Mouse (Mus musculus): ENCODE data around the gene Cdk4. TPM values are rescaled to one million over a fixed set of nuclear protein-coding genes. Genes with fewer than 3 reads are reported as not detected.

Gene Cdk4
- polyA plus RNA-seq, 1 experiment from 2014 or later: 1,539 TPM

DNA sequence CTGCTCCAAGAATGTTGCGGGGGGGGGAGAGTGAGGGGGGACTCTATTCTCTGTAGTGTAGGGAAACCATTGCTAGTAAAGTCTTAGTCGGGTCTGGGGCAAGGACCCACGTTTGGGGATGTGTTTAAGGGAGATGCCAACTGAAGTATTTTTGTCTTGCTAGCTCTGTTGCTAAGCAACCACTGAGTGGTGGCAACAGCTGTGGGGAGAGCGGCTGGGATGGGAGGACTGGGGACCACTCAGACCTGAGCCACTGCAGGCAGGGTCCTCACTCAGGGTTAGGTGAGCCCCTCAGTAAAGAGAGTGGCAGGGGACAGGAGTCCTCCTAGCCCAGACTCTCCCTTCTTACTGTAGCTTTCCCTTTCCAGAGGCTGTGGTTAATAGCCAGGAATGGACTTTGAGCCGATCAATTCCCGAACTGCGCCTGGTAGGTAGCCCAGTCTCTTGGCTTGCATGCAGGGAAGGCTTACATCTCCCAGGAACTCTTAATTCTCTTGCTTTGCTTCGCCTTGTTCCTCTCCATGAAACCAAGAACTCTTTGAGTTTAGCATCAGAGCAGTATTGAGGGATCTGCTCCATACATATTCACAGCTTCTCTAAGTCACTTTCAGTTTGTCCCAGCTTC lies 18.8 kb downstream of the Cdk4 start:
- H3K27me3 ChIP-seq (replicated peaks; ENCODE audit: control insufficient read depth, insufficient read depth, low read length): peaks cover 64% of the 10 kb centered on the region
- H3K27ac ChIP-seq (ENCODE audit: low read depth, low read length): no peak overlapping the region
- WGBS: 49% methylated on average over 8 of the region's 8 CpGs
- no peaks in the 10 kb centered on the region for H3K36me3 ChIP-seq (ENCODE audit: control insufficient read depth, insufficient read depth, low read length)
- H3K4me1 ChIP-seq (replicated peaks; ENCODE audit: control insufficient read depth, insufficient read depth, low read length): peaks cover 23% of the 10 kb centered on the region
- no peaks in the 10 kb centered on the region for H3K9me3 ChIP-seq (ENCODE audit: control insufficient read depth, low read length)
- no peak; the same call in 1 of the 2 replicates for ATAC-seq (replicated peaks; ENCODE audit: low FRiP score)
- no peak for DNase-seq (ENCODE audit: low spot score)
- peak overlapping the region; percentile 58 for H3K4me2 ChIP-seq
- H3K9ac ChIP-seq (ENCODE audit: low read depth, low read length): no peak overlapping the region
- no peak overlapping the region for H3K4me3 ChIP-seq (ENCODE audit: low read depth, low read length)

DNA sequence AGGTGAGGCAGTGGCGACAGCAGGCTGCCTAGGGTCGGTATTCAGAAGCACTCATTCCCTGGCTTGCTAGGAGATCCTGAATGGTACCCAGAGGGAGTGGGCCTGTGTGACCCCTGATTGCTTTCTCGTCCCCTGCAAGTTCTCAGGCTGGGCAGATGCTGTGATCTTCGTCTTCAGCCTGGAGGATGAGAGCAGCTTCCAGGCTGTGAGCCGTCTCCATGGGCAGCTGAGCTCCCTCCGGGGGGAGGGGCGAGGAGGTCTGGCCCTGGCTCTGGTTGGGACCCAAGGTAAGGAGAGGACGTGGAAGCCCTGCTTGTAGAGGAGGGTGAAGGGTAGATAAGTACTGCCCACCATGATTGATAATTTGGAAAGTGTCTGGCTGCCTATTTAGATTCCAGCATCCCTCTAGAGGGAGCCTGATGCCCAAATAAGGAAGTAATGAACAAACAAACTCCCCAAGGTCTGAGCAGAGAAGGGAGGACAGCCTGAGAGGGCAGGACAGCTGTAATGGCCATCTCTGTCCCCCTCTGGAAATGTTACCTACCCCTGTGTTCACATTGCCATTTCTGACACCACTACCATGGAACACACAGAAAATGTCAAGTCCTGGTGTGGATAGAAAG lies 20.1 kb downstream of the Cdk4 start:
- peaks cover 53% of the 10 kb centered on the region for H3K27me3 ChIP-seq (replicated peaks; ENCODE audit: control insufficient read depth, insufficient read depth, low read length)
- H3K4me3 ChIP-seq (ENCODE audit: low read depth, low read length): no peak overlapping the region
- no peaks in the 10 kb centered on the region for H3K36me3 ChIP-seq (ENCODE audit: control insufficient read depth, insufficient read depth, low read length)
- 39% methylated on average over 8 of the region's 8 CpGs for WGBS
- H3K9me3 ChIP-seq (ENCODE audit: control insufficient read depth, low read length): no peaks in the 10 kb centered on the region
- H3K9ac ChIP-seq (ENCODE audit: low read depth, low read length): no peak overlapping the region
- no peak for DNase-seq (ENCODE audit: low spot score)
- H3K27ac ChIP-seq (ENCODE audit: low read depth, low read length): no peak overlapping the region
- ATAC-seq (replicated peaks; ENCODE audit: low FRiP score): no peak
- H3K4me1 ChIP-seq (replicated peaks; ENCODE audit: control insufficient read depth, insufficient read depth, low read length): peaks cover 19% of the 10 kb centered on the region
- no peak overlapping the region for H3K4me2 ChIP-seq

DNA sequence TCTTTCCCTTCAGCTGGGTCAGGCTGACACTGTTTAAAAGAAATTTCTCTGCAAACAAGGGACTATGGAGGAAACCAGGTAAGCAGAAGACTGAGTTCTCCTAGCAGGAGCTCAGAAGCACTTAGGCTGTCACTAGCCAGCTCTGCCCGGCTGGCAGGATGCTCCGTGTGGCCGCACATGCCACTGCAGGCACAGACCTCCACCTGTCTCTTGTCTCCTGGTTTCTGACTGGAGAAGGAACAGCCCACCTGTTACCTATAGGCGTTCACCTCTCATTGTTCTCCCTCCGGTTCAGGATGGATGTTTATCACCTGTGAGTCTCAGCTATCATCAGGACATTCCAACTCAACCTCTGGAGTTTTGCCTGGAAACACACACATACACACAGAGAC lies 20.6 kb downstream of the Cdk4 start:
- ATAC-seq (replicated peaks; ENCODE audit: low FRiP score): no peak
- Histone ChIP-seq H3K9ac (ENCODE audit: low read depth, low read length) (no peak overlapping the region), H3K4me1 (replicated peaks; ENCODE audit: control insufficient read depth, insufficient read depth, low read length) (peaks cover 19% of the 10 kb centered on the region), H3K27me3 (replicated peaks; ENCODE audit: control insufficient read depth, insufficient read depth, low read length) (peaks cover 49% of the 10 kb centered on the region), H3K4me3 (ENCODE audit: low read depth, low read length) (no peak overlapping the region), H3K9me3 (ENCODE audit: control insufficient read depth, low read length) (no peaks in the 10 kb centered on the region), H3K27ac (ENCODE audit: low read depth, low read length) (no peak overlapping the region), H3K36me3 (ENCODE audit: control insufficient read depth, insufficient read depth, low read length) (no peaks in the 10 kb centered on the region), H3K4me2 (no peak overlapping the region)
- no peak for DNase-seq (ENCODE audit: low spot score)
- 64% methylated on average over 5 of the region's 5 CpGs for WGBS

DNA sequence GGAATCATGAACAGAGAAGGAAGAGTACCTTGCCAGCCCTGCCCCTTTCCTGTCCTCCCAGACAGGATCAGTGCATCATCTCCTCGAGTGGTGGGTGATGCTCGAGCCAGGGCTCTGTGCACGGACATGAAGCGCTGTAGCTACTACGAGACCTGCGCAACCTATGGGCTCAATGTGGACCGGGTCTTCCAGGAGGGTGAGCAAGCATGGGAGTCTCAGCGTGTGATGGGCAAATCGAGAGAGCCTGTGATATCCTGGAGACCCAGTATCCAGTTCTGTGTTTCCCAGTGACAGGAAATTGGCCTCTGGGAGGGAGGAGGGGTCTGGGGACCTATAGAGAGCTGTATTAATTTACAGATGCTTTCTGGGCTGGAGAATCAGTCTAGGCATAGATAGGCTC lies 21.7 kb downstream of the Cdk4 start:
- Histone ChIP-seq H3K4me1 (replicated peaks; ENCODE audit: control insufficient read depth, insufficient read depth, low read length) (peaks cover 13% of the 10 kb centered on the region), H3K27ac (ENCODE audit: low read depth, low read length) (no peak overlapping the region), H3K9ac (ENCODE audit: low read depth, low read length) (no peak overlapping the region), H3K9me3 (ENCODE audit: control insufficient read depth, low read length) (no peaks in the 10 kb centered on the region), H3K27me3 (replicated peaks; ENCODE audit: control insufficient read depth, insufficient read depth, low read length) (peaks cover 46% of the 10 kb centered on the region), H3K36me3 (ENCODE audit: control insufficient read depth, insufficient read depth, low read length) (no peaks in the 10 kb centered on the region), H3K4me3 (ENCODE audit: low read depth, low read length) (no peak overlapping the region), H3K4me2 (no peak overlapping the region)
- DNase-seq (ENCODE audit: low spot score) (no peak), ATAC-seq (replicated peaks; ENCODE audit: low FRiP score) (no peak)
- WGBS: 83% methylated on average over 9 of the region's 9 CpGs

DNA sequence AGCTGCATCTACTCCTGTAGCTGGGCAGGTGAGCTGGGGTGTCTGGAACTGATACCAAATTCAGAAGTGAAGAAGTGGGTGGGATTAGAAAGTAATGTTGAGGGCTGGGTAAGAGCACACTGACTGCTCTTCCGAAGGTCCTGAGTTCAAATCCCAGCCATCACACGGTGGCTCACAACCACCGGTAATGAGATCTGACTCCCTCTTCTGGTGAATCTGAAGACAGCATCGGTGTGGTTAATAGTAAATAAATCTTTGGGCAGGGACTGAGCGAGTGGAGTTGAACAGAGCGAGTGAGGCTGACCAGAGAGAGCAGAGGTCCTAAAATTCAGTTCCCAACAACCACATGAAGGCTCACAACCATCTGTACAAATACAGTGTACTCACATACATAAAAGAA lies 22.3 kb downstream of the Cdk4 start:
- Histone ChIP-seq H3K36me3 (ENCODE audit: control insufficient read depth, insufficient read depth, low read length) (no peaks in the 10 kb centered on the region), H3K4me3 (ENCODE audit: low read depth, low read length) (no peak overlapping the region), H3K27ac (ENCODE audit: low read depth, low read length) (no peak overlapping the region), H3K9me3 (ENCODE audit: control insufficient read depth, low read length) (no peaks in the 10 kb centered on the region), H3K27me3 (replicated peaks; ENCODE audit: control insufficient read depth, insufficient read depth, low read length) (peaks cover 46% of the 10 kb centered on the region), H3K4me2 (no peak overlapping the region), H3K9ac (ENCODE audit: low read depth, low read length) (no peak overlapping the region), H3K4me1 (replicated peaks; ENCODE audit: control insufficient read depth, insufficient read depth, low read length) (peaks cover 11% of the 10 kb centered on the region)
- DNase-seq (ENCODE audit: low spot score): no peak
- WGBS: 75% methylated on average over 6 of the region's 6 CpGs
- ATAC-seq (replicated peaks; ENCODE audit: low FRiP score): no peak

DNA sequence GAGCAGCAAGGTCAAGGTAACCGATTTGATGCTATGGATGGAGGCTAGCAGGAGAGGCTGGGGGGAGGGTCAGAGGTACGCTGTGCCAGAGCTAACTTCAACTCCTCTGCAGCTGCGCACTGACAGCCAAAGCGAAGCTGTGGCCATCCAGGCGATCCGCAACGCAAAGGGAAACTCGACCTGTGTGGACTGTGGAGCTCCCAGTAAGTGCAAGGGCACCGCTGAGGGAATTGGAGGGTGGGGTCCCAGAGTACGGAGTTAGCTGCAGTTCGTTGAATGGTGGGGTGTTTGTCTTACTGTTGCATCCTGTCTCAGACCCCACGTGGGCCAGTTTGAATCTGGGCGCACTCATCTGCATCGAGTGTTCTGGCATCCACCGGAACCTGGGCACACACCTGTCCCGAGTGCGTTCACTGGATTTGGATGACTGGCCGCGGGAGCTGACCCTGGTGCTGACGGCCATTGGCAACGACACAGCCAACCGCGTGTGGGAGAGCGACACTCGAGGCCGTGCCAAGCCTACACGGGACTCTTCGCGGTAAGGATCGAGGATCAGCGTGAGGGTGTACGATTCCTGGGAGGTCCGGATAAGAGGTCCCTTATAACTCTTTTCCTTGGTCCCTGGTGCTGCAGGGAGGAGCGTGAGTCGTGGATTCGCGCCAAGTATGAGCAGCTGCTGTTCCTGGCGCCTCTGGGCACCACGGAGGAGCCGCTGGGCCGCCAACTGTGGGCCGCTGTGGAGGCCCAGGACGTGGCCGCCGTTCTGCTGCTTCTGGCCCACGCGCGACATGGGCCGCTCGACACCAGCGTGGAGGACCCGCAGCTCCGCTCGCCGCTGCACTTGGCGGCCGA lies 27.5 kb downstream of the Cdk4 start:
- peaks cover 37% of the 10 kb centered on the region for H3K27me3 ChIP-seq (replicated peaks; ENCODE audit: control insufficient read depth, insufficient read depth, low read length)
- ATAC-seq (replicated peaks; ENCODE audit: low FRiP score): no peak

DNA sequence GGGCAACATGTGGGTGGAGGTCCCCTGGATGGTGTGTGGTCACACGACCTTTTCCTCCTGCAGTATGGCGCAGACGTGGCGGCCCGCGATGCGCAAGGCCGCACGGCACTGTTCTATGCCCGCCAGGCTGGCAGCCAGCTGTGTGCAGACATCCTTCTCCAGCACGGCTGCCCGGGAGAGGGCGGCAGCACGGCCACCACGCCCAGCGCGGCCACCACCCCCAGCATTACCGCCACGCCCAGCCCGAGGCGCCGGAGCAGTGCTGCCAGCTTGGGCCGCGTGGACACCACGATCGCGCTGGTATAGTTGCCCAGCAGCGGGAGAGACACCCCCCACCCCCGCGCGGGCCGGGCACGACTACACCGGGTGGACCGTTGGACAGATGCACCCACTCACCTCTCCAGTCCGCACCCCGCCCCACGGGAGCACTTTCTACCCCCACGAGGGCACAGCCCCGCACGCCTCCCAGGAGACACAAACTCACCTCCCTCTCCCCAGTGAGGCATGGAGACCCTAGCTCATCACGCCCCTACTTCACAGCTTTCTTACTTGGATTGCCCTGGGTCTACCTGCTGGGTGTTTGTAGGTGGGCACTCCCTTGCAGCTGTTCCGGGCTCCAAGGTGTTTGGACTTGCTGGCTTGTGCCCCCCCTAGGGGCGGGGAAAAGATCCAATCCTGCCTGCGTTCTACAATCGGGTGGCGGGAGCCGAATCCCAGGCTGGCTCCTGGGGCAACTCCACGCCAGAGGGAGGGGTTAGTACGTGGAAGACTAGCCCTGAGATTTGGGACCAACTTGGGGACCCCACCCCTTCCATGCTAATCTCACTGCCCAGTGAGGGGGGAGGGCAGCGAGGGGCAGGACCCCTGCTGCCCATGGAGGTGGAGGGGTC lies 28.4 kb downstream of the Cdk4 start:
- Histone ChIP-seq H3K27me3 (replicated peaks; ENCODE audit: control insufficient read depth, insufficient read depth, low read length) (peaks cover 37% of the 10 kb centered on the region), H3K9me3 (ENCODE audit: control insufficient read depth, low read length) (no peaks in the 10 kb centered on the region), H3K4me1 (replicated peaks; ENCODE audit: control insufficient read depth, insufficient read depth, low read length) (peaks cover 14% of the 10 kb centered on the region), H3K4me2 (peak overlapping the region; percentile 50), H3K4me3 (ENCODE audit: low read depth, low read length) (peak overlapping the region; percentile 14; the same call in 1 of the 2 replicates), H3K27ac (ENCODE audit: low read depth, low read length) (no peak overlapping the region), H3K9ac (ENCODE audit: low read depth, low read length) (no peak overlapping the region), H3K36me3 (ENCODE audit: control insufficient read depth, insufficient read depth, low read length) (peaks cover 3% of the 10 kb centered on the region; the same call in 1 of the 2 replicates)
- WGBS: 26% methylated on average over 51 of the region's 51 CpGs
- DNase-seq (ENCODE audit: low spot score) (no peak), ATAC-seq (replicated peaks; ENCODE audit: low FRiP score) (peak; percentile 43)

More for the DNA sequence above, 27.5 kb downstream of the Cdk4 start:
- WGBS: 22% methylated on average over 57 of the region's 57 CpGs
- H3K9ac ChIP-seq (ENCODE audit: low read depth, low read length): no peak overlapping the region
- H3K4me1 ChIP-seq (replicated peaks; ENCODE audit: control insufficient read depth, insufficient read depth, low read length): peaks cover 14% of the 10 kb centered on the region
- H3K9me3 ChIP-seq (ENCODE audit: control insufficient read depth, low read length): no peaks in the 10 kb centered on the region
- H3K36me3 ChIP-seq (ENCODE audit: control insufficient read depth, insufficient read depth, low read length): peaks cover 2% of the 10 kb centered on the region; the same call in 1 of the 2 replicates
- peak overlapping the region; percentile 50 for H3K4me2 ChIP-seq
- peak overlapping the region; percentile 14; the same call in 1 of the 2 replicates for H3K4me3 ChIP-seq (ENCODE audit: low read depth, low read length)
- DNase-seq (ENCODE audit: low spot score): peak; percentile 52
- H3K27ac ChIP-seq (ENCODE audit: low read depth, low read length): no peak overlapping the region

DNA sequence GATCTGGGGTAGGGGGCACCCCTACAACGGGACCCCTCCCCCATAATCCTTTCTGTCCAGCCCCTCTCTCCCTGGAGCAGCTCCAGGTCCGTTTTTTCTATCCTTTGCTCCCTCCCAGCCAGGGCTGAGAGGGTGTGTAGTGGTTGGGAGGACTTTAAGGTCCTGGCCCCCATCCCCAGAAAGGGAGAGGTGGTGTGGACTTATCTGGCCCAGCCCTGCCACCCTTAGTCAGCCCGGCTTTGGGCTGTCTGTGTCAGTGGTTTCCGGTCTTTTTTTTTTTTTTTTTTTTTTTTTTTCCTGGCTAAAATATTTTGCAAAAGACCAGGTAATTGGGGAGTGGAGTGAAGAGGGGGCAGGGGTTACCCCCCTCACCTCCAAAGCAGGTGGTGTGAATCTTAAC lies 29.4 kb downstream of the Cdk4 start:
- 0 out of 2 replicates have a peak, but pooled peaks have one; percentile 22 for ATAC-seq (replicated peaks; ENCODE audit: low FRiP score)
- peaks cover 37% of the 10 kb centered on the region for H3K27me3 ChIP-seq (replicated peaks; ENCODE audit: control insufficient read depth, insufficient read depth, low read length)
- 54% methylated on average over 4 of the region's 4 CpGs for WGBS

More for the DNA sequence above, 29.4 kb downstream of the Cdk4 start:
- H3K36me3 ChIP-seq (ENCODE audit: control insufficient read depth, insufficient read depth, low read length): peaks cover 3% of the 10 kb centered on the region; the same call in 1 of the 2 replicates
- H3K9me3 ChIP-seq (ENCODE audit: control insufficient read depth, low read length): no peaks in the 10 kb centered on the region
- DNase-seq (ENCODE audit: low spot score): no peak
- peaks cover 14% of the 10 kb centered on the region for H3K4me1 ChIP-seq (replicated peaks; ENCODE audit: control insufficient read depth, insufficient read depth, low read length)
- H3K4me3 ChIP-seq (ENCODE audit: low read depth, low read length): no peak overlapping the region
- H3K27ac ChIP-seq (ENCODE audit: low read depth, low read length): no peak overlapping the region
- no peak overlapping the region for H3K9ac ChIP-seq (ENCODE audit: low read depth, low read length)
- H3K4me2 ChIP-seq: no peak overlapping the region

Data from liver, embryonic 11.5 days (tissue).